Mouse (Mus musculus): ENCODE measurements at regions not wholly inside any gene's neighbourhood (a gene's known extent, or its start where the extent isn't known, plus 50 kb on each side); places are given as distances from the start of the nearest gene placed in this dataset.

GRCm38 (mm10) chr9:100404426-100404825 lies 82.2 kb downstream of the Il20rb start:
- ChIA-PET POLR2A (no interaction called here), CTCF (interaction anchor here in 1 of 4 experiments (1.0 kb wide), 1 partner anchor 49 kb away, joined by 3 read pairs; no protein-coding TSS in a partner anchor)

GRCm38 (mm10) chr9:100400366-100400765 lies 86.2 kb downstream of the Il20rb start:
- ChIA-PET CTCF (interaction anchor here in 3 of 4 experiments (0.5 to 3.3 kb wide), 8 partner anchors 74 to 1471 kb away, joined by 3 to 18 read pairs (median 3); no protein-coding TSS in a partner anchor), POLR2A (no interaction called here)

- ChIA-PET CTCF (interaction anchor here in 3 of 4 experiments (0.5 to 1.6 kb wide), 28 partner anchors 9 to 706 kb away, joined by 3 to 11 read pairs (median 4); no protein-coding TSS in a partner anchor), POLR2A (interaction anchor here in 1 of 4 experiments (0.9 kb wide), 1 partner anchor 667 kb away, joined by 3 read pairs; no protein-coding TSS in a partner anchor)
Measured at GRCm38 (mm10) chr9:100396340-100396910, 90.2 kb downstream of the Il20rb start.

GRCm38 (mm10) chr9:100395711-100396110 lies 90.9 kb downstream of the Il20rb start:
- CTCF ChIA-PET, result interaction anchor here (0.5 to 1.6 kb wide), 34 partner anchors 9 to 1466 kb away, joined by 3 to 11 read pairs (median 4); no protein-coding TSS in a partner anchor
- POLR2A ChIA-PET, result interaction anchor here in 1 of 4 experiments (0.9 kb wide), 1 partner anchor 666 kb away, joined by 3 read pairs; no protein-coding TSS in a partner anchor

GRCm38 (mm10) chr9:100394632-100395031 lies 92.0 kb downstream of the Il20rb start:
- ChIA-PET POLR2A (interaction anchor here in 1 of 4 experiments (0.7 kb wide), 1 partner anchor 151 kb away, joined by 3 read pairs; no protein-coding TSS in a partner anchor), CTCF (interaction anchor here in 3 of 4 experiments (0.7 to 1.2 kb wide), 3 partner anchors 12 to 23 kb away, joined by 4 to 9 read pairs (median 6); no protein-coding TSS in a partner anchor)

DNA sequence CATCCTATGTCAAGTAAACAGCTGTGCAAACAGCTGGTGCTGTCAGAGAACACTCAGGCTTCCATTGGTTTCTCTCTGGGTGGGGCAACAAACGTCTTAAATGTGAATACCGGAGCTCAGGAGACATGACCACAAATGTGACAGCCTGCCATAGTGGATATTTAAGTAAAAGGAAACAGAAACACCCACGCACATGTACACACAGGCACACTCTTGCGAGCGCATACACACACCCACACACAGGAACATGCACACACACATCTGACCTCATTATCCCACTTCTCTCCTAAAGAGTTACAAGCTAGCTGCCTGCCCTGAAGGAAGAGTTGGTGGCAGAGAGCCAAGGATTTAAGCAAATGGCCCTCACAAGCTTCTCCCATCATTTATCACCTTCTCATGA lies 92.4 kb downstream of the Il20rb start:
- POLR2A ChIA-PET, result interaction anchor here in 1 of 4 experiments (0.7 to 0.8 kb wide), 2 partner anchors 151 to 612 kb away, joined by 3 read pairs; no protein-coding TSS in a partner anchor
- CTCF ChIA-PET, result interaction anchor here in 3 of 4 experiments (0.5 to 1.2 kb wide), 4 partner anchors 12 to 944 kb away, joined by 3 to 9 read pairs (median 6); no protein-coding TSS in a partner anchor

DNA sequence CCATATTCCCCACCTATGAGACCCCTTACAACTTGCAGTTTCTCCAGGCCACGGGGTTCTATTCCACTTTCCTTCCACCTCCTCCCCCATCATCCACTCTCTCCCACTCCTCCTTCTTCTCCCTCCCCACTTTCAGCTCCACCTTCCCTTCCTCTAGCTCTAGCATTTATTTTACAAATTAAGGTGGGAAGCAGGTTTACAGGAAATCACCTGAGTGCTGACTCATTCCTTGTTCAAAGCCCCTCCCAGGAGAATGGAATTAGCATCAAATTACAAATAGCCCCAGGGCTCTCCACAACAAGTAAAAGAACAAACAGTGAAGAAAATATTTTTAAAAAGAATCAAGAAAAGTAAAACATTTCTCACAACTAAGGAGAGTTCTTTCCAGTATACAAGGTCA lies 94.3 kb downstream of the Il20rb start:
- ChIA-PET POLR2A (interaction anchor here in 1 of 4 experiments (0.7 kb wide), 1 partner anchor 205 kb away, joined by 7 read pairs; no protein-coding TSS in a partner anchor), CTCF (no interaction called here)

GRCm38 (mm10) chr9:100391566-100392213 lies 94.9 kb downstream of the Il20rb start:
- POLR2A ChIA-PET, result interaction anchor here in 2 of 4 experiments (0.6 to 0.7 kb wide), 2 partner anchors 26 to 204 kb away, joined by 5 to 7 read pairs; no protein-coding TSS in a partner anchor

GRCm38 (mm10) chr9:100388393-100388792 lies 98.2 kb downstream of the Il20rb start:
- ChIA-PET CTCF (no interaction called here), POLR2A (interaction anchor here in 1 of 4 experiments (1.1 kb wide), 1 partner anchor 13 kb away, joined by 3 read pairs; no protein-coding TSS in a partner anchor)

More at GRCm38 (mm10) chr9:100391566-100392213, 94.9 kb downstream of the Il20rb start:
- CTCF ChIA-PET, result interaction anchor here in 2 of 4 experiments (0.6 to 0.7 kb wide), 2 partner anchors 34 to 513 kb away, joined by 3 read pairs; no protein-coding TSS in a partner anchor

DNA sequence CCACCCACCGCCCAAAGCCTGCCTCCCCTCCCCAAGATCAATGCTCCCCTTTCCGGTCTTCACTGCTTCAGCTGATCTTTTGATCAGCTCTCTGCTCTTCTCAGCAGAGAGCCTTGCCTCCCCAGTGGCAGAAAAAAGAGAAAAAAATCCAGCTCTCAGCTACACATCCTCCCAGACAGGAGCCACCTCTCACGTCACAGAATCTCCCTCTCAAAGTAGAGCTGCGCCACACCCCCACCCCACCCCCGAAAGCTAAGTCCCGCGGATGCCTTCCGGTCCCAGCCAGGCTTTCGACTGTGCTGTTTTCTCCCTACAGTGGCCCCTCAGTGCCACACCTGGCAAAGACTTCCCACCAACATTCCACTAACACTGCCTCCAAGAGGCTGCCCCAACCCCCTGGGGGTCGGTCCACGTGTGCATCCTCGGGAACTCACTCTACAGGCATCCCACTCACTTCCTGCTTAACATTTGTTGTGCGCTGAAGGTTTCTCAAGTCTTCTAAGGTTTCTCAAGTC lies 99.4 kb downstream of the Il20rb start:
- CTCF ChIA-PET, result interaction anchor here in 2 of 4 experiments (1.1 to 1.2 kb wide), 2 partner anchors 9 kb away, joined by 4 to 6 read pairs; no protein-coding TSS in a partner anchor

GRCm38 (mm10) chr9:100382492-100382891 lies 104.1 kb downstream of the Il20rb start:
- CTCF ChIA-PET, result interaction anchor here (0.5 to 2.1 kb wide), 25 partner anchors 11 to 809 kb away, joined by 3 to 14 read pairs (median 4); no protein-coding TSS in a partner anchor

More for the DNA sequence above, 99.4 kb downstream of the Il20rb start:
- POLR2A ChIA-PET, result interaction anchor here in 1 of 4 experiments (0.6 kb wide), 1 partner anchor 1098 kb away, joined by 14 read pairs; no protein-coding TSS in a partner anchor

GRCm38 (mm10) chr9:100369921-100370320 lies 116.7 kb downstream of the Il20rb start:
- POLR2A ChIA-PET, result no interaction called here

More at GRCm38 (mm10) chr9:100382492-100382891, 104.1 kb downstream of the Il20rb start:
- POLR2A ChIA-PET, result interaction anchor here in 1 of 4 experiments (0.7 kb wide), 2 partner anchors 44 to 214 kb away, joined by 3 to 4 read pairs; no protein-coding TSS in a partner anchor

DNA sequence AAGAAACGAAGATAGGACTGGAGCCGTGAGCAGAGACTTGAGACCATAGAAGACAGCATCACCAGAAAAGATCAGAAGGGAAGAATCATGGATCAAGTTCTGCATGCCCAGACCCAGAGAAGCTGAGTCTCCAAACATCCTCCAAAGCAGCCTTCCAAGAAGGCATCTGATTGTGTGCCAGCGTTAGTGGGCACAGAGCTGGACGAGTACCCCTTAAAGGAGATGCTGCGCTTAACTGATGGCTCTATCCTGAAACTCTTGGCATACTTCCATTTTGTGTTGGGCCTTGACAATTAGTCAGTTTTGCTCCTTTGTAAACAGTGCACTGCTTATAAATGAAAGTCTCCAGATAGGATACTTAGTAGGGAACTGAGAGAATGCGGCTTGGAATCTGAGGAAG lies 119.8 kb downstream of the Il20rb start:
- POLR2A ChIA-PET, result no interaction called here
- CTCF ChIA-PET, result no interaction called here

More at GRCm38 (mm10) chr9:100369921-100370320, 116.7 kb downstream of the Il20rb start:
- CTCF ChIA-PET, result no interaction called here

DNA sequence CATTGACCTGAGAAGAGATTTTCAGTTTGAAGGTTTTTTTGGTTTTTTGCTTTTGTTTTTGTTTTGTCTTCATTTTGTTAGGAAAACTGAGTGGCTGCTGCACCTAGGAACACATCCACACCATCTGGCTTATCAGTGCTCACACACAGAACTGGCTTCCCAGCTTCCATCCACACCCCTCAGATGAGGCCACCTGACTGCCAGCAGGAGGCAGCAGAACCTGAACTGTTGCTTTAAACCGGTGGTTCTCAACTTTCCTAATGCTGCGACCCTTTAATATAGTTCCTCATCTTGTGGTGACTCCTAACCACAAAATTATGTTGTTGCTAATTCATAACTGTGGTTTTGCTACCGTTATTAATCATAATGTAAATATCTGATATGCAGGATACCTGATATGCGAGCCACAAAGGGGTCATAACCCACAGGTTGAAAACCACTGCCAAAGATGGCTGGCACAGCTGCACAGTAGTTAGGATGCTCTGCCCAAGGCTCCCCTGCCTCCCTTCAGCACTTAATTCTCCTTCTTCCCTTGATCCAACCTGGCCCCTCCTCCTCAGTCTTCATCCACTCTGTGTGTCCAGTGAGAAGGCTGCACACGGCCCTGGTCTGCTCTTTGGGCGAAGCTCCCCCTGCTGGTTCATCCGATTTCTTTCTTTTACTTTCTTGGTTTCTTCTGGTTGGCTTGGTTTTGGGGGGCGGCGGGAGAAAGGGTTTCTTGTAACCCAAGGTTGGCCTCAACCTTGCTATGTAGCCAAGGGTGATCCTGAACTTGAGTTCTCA lies 126.5 kb downstream of the Il20rb start:
- ChIA-PET CTCF (no interaction called here), POLR2A (no interaction called here)

GRCm38 (mm10) chr9:100357553-100357952 lies 129.0 kb downstream of the Il20rb start:
- ChIA-PET POLR2A (no interaction called here), CTCF (no interaction called here)

DNA sequence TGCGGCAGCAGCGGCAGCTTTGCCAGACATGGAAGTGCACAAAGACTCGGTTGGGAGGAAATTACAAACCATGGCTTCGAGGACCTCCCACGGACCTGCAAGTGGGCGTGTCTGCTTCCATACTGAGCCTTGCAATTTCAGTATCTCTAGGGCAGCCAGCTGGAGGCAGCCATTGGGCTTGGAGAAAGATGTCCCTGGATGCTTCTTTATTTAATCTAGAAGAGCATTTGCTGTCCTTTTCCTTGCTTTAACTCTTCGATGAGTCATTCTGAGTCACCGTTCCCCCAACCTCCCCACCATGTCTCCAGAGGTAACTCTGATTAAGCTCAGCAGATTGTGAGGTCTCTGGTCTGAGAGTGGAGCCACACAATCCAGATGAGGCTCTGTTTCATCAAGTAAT lies 145.8 kb downstream of the Il20rb start:
- ChIA-PET POLR2A (interaction anchor here in 1 of 4 experiments (0.5 kb wide), 1 partner anchor 359 kb away, joined by 3 read pairs; no protein-coding TSS in a partner anchor), CTCF (interaction anchor here in 1 of 4 experiments (0.6 kb wide), 1 partner anchor 42 kb away, joined by 3 read pairs; no protein-coding TSS in a partner anchor)

DNA sequence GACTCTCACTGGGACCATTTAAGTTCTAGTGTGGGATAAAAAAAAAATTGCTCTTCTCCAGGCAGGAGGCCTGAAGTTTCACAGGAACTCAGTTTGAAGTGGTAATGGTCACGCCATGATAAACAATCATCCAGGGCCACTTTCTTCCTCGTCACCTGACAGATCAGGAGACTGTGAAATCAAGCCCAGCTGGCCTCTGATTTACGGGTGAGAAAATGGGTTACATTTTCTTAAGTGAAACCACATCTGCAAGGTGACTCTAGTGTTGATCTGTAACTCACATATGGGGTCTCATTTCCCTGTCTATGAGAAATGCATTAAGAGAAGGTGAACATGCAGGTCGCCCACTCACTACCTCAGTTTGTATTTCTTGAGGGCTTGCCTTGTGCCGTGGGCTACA lies 178.8 kb downstream of the Il20rb start:
- ChIA-PET CTCF (no interaction called here), POLR2A (interaction anchor here in 1 of 4 experiments (0.6 kb wide), 1 partner anchor 431 kb away, joined by 9 read pairs; no protein-coding TSS in a partner anchor)

- ChIA-PET POLR2A (interaction anchor here in 1 of 4 experiments (0.6 kb wide), 1 partner anchor 430 kb away, joined by 9 read pairs; no protein-coding TSS in a partner anchor), CTCF (interaction anchor here in 1 of 4 experiments (0.6 kb wide), 1 partner anchor 1368 kb away, joined by 3 read pairs; no protein-coding TSS in a partner anchor)
Measured at GRCm38 (mm10) chr9:100307364-100307763, 179.2 kb downstream of the Il20rb start.
